Mouse (Mus musculus) cerebellum, adult 2 months (tissue): ENCODE data around the gene Klhl28.

ENCODE experiments used
- CTCF ChIP-seq: fragments of 200-500 bp; IDR thresholded peaks from 2 replicates; pipeline ENCODE4 v1.5.1; 2011; ENCODE audit warnings: low read depth, mild to moderate bottlenecking, control low read depth, low read length, moderate library complexity, borderline replicate concordance; ENCODE audit not compliant: insufficient read depth
- POLR2A ChIP-seq: fragments of 200-500 bp; IDR thresholded peaks from 2 replicates; pipeline ENCODE4 v1.6.1; 2011; ENCODE audit warnings: low read length, control low read depth, borderline replicate concordance; ENCODE audit not compliant: insufficient read depth

DNA sequence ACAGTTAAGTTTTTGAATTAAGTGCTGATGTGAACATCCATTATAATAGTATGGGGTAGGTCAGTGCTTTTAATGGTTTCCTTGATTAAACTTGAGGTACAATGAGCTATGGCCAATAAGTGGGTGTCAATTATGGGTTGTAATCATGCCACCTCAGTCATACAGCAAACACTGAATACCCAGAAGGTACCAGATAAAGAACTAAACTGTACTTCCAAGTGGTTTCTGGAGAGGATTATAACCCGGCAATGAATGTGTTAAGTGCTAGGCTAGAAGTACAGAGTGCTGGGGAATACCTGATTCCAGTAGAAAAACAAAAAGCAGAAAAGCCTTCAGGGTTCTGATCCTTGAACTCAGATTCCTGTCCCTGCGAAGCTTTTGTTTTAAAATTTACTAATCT lies 2.7 kb upstream of the Klhl28 start:
- TF ChIP-seq POLR2A = no peak
- no peak for TF ChIP-seq CTCF
